In genomic region chr5:114931626-114932025, GRCm38 (mm10) we compare ENCODE assay signal across 29 mouse cellular contexts. TPM values are rescaled to one million over a fixed set of nuclear protein-coding genes. Genes with fewer than 3 reads are reported as not detected.
"Had no signal": no experiment of that assay in that cellular context is flagged by ENCODE, and none has a peak within 500 bp of the region (broad histone marks: within the 10 kb centered on the region; RNA-seq: fewer than 3 reads in every experiment).

No protein-coding gene starts in this region.

- DNase-seq: gastrocnemius, postnatal 14 days; gastrocnemius, postnatal 36 days; heart, adult 11 months; heart, adult 2 months; heart, postnatal 14 days; heart, postnatal 36 days; kidney, adult 11 months; kidney, adult 2 months; kidney, adult 9 months; kidney, postnatal 14 days; kidney, postnatal 36 days; layer of hippocampus, adult 9-11 months; layer of hippocampus, postnatal 36 days; left cerebral cortex, postnatal 4 days had no signal

- H3K4me3 ChIP-seq: heart, adult 2 months; heart, embryonic 13.5 days; heart, embryonic 15.5 days; hindbrain, embryonic 13.5 days; hindbrain, embryonic 15.5 days; kidney, embryonic 15.5 days; limb, embryonic 13.5 days; limb, embryonic 15.5 days; liver, embryonic 12.5 days had no signal

- H3K27me3 ChIP-seq: heart, embryonic 13.5 days; heart, embryonic 15.5 days; hindbrain, embryonic 13.5 days; hindbrain, embryonic 15.5 days; kidney, embryonic 15.5 days; limb, embryonic 13.5 days; limb, embryonic 15.5 days had no signal

- H3K9ac ChIP-seq: heart, embryonic 13.5 days; heart, embryonic 15.5 days; hindbrain, embryonic 13.5 days; hindbrain, embryonic 15.5 days; kidney, embryonic 15.5 days; limb, embryonic 13.5 days; limb, embryonic 15.5 days; liver, embryonic 12.5 days had no signal

- ATAC-seq: hindbrain, postnatal 0 days; intestine, embryonic 16.5 days; liver, embryonic 12.5 days had no signal

- H3K27ac ChIP-seq: heart, adult 2 months; heart, embryonic 13.5 days; heart, embryonic 15.5 days; hindbrain, embryonic 13.5 days; hindbrain, embryonic 15.5 days; hindbrain, postnatal 0 days; kidney, embryonic 15.5 days; kidney, postnatal 0 days; limb, embryonic 13.5 days; limb, embryonic 15.5 days; liver, embryonic 12.5 days had no signal

- H3K9me3 ChIP-seq: heart, embryonic 13.5 days; heart, embryonic 15.5 days; hindbrain, embryonic 13.5 days; hindbrain, embryonic 15.5 days; kidney, embryonic 15.5 days; limb, embryonic 15.5 days; liver, embryonic 12.5 days had no signal

- H3K4me2 ChIP-seq: heart, embryonic 11.5 days; heart, embryonic 13.5 days; heart, embryonic 15.5 days; hindbrain, embryonic 13.5 days; hindbrain, embryonic 15.5 days; kidney, embryonic 15.5 days; limb, embryonic 13.5 days; limb, embryonic 15.5 days; liver, embryonic 12.5 days had no signal

- H3K36me3 ChIP-seq: heart, embryonic 13.5 days; heart, embryonic 15.5 days; hindbrain, embryonic 13.5 days; hindbrain, embryonic 15.5 days; kidney, embryonic 15.5 days; limb, embryonic 13.5 days; limb, embryonic 15.5 days; liver, embryonic 12.5 days had no signal

- H3K4me1 ChIP-seq: heart, embryonic 13.5 days; heart, embryonic 15.5 days; limb, embryonic 13.5 days; limb, embryonic 15.5 days had no signal

RNA-seq across cellular contexts. Expression of gene Hnf1a, which starts 39.3 kb away (rescaled TPM):
- polyA plus RNA-seq: heart, adult 2 months; heart, embryonic 11.5 days; heart, postnatal 0 days; hindbrain, embryonic 11.5 days; hindbrain, embryonic 13.5 days; limb, embryonic 11.5 days; limb, embryonic 13.5 days; limb, embryonic 15.5 days had no signal
